Mouse (Mus musculus) c-Kit-positive CD71-negative TER-119-negative erythroid progenitor cells, embryonic 14.5 days (primary cell): ENCODE data around the gene Krtap5-3.
A peak's percentile ranks its signal among the peaks of the same experiment; 100 is the strongest.
"Not testable (repeated sequence)": the region's sequence is repeated elsewhere in the genome, so short reads cannot be mapped to it uniquely, and the experiment has no call there.

ENCODE experiments used
- DNase-seq: peaks from one replicate; pipeline ENCODE4 v3.0.0-alpha.2; 2013; ENCODE audit warnings: low read depth

Gene Krtap5-3

GRCm38 (mm10) chr7:142201064-142201463 is at the start of gene Krtap5-3:
Krtap5-3 (plus strand) TSS chr7:142201364.
- no peak for DNase-seq

DNA sequence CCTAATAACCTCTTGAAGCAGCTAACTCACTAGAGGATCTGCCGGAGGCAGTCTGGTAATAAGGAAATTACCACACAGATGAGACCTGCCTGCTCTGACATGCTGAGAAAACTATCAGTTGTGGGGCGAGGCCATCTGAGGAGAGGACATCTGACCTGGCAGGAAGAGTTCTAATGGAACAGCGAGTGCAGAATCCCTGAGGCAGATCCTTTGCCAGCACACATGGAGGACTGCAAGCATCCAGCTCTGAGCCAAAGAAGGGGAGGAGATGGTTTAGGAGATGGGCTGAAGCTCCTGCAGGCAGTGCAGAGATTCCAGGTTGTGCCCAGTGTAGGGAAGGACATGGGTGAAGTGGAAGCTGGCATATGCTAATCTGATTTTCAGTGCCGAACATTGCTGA is 49.0 kb upstream of the Krtap5-3 start:
- DNase-seq = no peak

DNA sequence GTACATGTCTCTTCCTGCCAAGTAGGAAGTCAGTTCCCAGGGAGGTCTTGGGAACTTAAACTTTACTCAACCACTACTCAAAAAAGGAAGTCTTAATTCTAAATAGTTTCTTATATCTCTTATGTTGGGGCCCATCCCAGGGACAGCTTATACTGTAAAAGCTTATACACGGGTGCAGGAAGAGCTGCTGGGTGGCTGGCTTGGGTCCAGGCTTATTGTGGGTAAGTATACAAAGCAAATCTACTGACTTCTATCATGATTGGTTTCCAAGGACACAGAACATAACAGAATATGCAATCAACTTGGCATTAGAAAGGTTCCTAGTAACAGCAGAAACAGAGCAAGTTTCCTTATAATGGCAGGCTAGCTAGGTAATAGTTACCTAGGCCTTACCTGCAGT is 45.9 kb upstream of the Krtap5-3 start:
- no peak for DNase-seq

DNA sequence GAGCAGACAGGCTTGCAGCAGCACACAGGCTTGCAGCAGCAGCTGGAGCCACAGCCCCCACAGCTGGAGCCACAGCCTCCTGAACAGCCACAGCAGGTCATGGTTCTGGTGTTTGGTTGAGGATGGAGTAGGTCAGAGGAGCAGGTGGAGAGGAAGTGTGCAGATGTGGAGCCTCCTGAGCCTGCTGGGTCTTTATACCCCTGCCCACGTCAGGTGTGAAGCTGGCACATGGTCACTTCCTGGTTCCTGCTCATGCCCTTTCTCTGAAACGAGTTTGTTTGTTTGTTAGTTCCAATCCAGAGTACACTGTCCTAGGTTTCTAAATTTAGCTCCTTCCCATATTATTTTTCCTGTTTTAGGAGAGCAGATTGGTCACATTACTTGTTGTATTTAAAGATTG is 44.2 kb upstream of the Krtap5-3 start, which contains the start of gene Gm29735:
Gene Gm29735, minus strand, starts transcription at position 101 of the 400 bp plus-strand sequence.
- not testable (repeated sequence) for DNase-seq

- DNase-seq = no peak
Measured at GRCm38 (mm10) chr7:142159366-142159765, 41.8 kb upstream of the Krtap5-3 start.

GRCm38 (mm10) chr7:142165639-142166038 is 35.5 kb upstream of the Krtap5-3 start, which contains the start of gene Gm4553:
Gm4553 (minus strand) TSS chr7:142165739.
- not testable (repeated sequence) for DNase-seq

GRCm38 (mm10) chr7:142169836-142170235 is 31.3 kb upstream of the Krtap5-3 start:
- DNase-seq = peak; percentile 23

GRCm38 (mm10) chr7:142175905-142176304 is 25.3 kb upstream of the Krtap5-3 start, which contains the start of gene Krtap5-2:
Krtap5-2 (minus strand) TSS chr7:142176005.
- DNase-seq = not testable (repeated sequence)

GRCm38 (mm10) chr7:142178685-142179084 is 22.5 kb upstream of the Krtap5-3 start:
- no peak for DNase-seq

GRCm38 (mm10) chr7:142181021-142181420 is 20.1 kb upstream of the Krtap5-3 start:
- no peak for DNase-seq

GRCm38 (mm10) chr7:142188156-142188555 is 13.0 kb upstream of the Krtap5-3 start:
- DNase-seq = no peak

GRCm38 (mm10) chr7:142190289-142190688 is 10.9 kb upstream of the Krtap5-3 start, which contains the start of gene Gm10153:
Gm10153 (minus strand) TSS chr7:142190389.
- DNase-seq = no peak

- no peak for DNase-seq
Measured at GRCm38 (mm10) chr7:142198748-142199147, 2.4 kb upstream of the Krtap5-3 start.

DNA sequence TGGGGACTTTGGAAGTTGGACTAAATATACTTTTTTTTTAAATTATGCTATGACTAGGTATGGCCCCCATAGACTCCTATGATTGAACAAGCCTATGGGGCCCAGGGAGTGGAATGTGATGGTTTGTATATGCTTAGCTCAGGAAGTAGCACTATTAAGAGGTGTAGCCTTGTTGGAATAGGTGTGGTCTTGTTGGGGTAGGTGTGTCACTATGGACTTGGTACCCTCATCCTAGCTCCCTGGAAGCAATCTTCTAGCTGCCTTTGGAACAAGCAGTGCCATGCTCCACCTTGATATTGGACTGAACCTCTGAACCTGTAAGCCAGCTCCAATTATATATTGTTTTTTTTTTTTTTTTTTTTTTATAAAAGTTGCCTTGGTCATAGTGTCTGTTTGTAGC is 4.3 kb downstream of the Krtap5-3 start:
- no peak for DNase-seq

DNA sequence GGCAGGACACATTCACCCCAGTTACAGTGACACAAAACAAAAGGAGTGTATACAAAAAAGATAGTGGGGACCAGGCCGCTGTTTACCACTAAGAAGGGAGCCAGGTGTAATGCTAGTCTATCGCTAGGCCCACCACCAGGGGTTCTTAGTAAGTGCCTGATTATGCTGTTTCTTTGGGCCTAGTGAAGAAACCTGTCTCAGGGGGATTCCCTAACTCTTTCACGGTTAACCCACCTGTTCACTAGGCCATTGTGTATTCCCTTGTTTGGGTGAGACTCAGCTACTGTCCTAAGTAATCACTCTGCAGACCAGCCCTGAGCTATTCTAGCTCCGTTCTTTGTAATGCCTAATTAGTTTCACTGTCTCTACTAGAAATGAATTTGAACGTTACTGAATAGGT is 5.7 kb downstream of the Krtap5-3 start:
- not testable (repeated sequence) for DNase-seq

DNA sequence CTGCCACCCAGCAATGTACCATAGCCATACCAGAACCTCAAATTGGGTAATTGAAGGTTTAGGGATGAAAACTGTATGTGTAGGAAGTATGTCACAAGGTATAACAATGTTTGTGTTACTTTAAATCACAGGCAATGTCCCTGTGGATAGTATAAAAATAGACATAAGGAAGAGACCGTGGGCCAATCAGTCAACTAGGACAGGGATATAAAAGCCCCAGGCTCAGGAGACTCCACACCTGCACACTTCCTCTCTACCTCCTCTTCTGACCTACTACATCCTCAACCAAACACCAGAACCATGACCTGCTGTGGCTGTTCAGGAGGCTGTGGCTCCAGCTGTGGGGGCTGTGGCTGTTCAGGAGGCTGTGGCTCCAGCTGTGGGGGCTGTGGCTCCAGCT is 10.4 kb downstream of the Krtap5-3 start, which contains the start of gene Gm7579:
Gene Gm7579, plus strand, starts transcription at position 301 of the 400 bp plus-strand sequence.
- no peak for DNase-seq

DNA sequence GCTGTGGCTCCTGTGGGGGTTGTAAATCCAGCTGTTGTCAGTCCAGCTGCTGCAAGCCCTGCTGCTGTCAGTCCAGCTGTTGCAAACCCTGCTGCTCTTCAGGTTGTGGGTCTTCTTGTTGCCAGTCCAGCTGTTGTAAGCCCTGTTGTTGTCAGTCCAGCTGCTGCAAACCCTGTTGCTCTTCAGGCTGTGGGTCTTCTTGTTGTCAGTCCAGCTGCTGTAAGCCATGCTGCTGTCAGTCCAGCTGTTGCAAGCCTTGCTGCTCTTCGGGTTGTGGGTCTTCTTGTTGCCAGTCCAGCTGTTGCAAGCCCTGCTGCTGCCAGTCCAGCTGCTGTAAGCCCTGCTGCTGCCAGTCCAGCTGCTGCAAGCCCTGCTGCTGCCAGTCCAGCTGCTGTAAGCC is 11.0 kb downstream of the Krtap5-3 start:
- DNase-seq = not testable (repeated sequence)

- no peak for DNase-seq
Measured at GRCm38 (mm10) chr7:142224518-142224917, 23.4 kb downstream of the Krtap5-3 start.

GRCm38 (mm10) chr7:142229871-142230270 is 28.7 kb downstream of the Krtap5-3 start, which contains the start of gene Krtap5-5:
Krtap5-5 (minus strand) TSS chr7:142229971.
- not testable (repeated sequence) for DNase-seq

DNA sequence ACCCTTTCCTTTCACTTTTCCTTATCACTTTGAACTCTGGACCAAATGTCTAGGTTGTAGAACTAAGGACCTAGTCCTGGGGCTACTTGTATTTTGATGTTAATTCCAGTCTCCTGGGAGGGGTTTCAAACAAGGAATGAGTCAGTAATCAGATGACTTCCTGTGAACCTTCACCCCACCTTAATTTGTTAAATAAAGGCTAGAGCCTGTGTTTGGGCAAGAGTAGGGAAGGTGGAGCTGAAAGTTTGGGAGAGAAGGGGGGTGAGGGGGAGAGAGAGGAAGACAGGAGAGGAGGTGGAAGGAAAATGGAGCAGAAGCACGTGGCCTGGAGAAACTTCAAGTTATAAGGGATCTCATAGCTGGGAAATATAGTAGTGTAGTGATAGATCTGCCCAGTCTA is 30.4 kb downstream of the Krtap5-3 start:
- DNase-seq = no peak

- no peak for DNase-seq
Measured at GRCm38 (mm10) chr7:142240978-142241377, 39.8 kb downstream of the Krtap5-3 start, which contains the start of gene Gm40460. Gm40460 (minus strand) TSS chr7:142241078.

DNA sequence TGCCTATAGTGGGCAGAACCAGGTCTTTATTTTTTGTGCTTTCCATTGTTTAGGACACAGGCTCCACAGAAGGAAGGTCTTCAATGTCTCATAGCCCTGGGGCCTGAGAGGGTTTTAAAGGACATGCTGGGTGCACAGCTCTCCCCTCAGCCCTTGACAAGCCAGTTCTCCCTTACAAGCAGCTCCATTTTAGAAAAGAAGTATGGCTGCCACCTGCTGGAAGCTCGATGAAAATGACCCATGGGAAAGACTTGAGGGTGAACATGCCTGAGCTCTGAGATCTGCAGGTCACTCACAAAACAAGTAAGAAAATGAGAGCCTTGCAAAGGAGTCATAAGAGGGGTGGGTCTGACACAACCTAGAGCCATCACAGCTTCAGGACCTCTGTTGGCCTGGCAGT is 48.7 kb downstream of the Krtap5-3 start:
- DNase-seq = peak; percentile 4
